Mouse (Mus musculus): Measurements from ENCODE around the gene Cntnap5b.

DNA sequence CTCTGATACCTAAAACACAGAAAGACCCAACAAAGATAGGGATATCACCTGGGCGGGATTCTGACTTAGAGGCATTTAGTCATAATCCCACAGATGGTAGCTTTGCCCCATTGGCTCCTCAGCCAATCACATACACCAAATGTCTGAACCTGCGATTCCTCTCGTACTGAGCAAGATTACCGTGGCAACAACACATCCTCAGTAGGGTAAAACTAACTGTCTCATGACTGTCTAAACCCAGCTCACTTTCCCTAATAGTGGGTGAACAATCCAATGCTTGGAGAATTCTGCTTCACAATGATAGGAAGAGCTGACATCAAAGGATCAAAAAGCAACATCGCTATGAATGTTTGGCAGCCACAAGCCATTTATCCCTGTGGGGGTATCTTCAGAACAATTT lies 407.5 kb downstream of the Cntnap5b start:
- TF ChIP-seq EP300 (IDR thresholded peaks at IDR 0.05; ENCODE audit: low read depth) (no peak), CTCF (IDR thresholded peaks at IDR 0.05; ENCODE audit: low read depth) (no peak)
